Mouse (Mus musculus) kidney, adult 9 months (tissue): ENCODE measurements around the gene Anxa5.

ENCODE experiments used
- DNase-seq: peaks from one replicate; pipeline ENCODE4 v3.0.0; 2022

Anxa5 gene

DNA sequence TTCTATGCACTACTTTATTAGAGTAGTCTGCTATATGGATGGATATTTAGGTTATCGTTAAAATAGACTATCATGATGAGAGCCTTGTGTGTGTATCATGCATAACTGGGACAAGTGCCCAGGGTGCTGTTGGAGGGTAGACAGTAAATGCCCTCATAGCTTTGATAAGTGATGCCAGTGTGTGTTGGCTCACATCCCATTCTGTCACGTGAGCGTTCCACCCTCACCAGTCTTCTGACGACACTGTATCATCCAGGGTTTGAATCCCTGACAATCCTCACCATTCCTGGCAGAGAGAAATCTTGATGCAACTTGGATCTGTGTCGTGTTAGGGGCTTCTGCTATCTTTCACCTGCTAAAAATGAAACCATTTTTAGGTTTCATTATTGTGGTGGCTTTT is 29.2 kb downstream of the Anxa5 start:
- no peak for DNase-seq

DNA sequence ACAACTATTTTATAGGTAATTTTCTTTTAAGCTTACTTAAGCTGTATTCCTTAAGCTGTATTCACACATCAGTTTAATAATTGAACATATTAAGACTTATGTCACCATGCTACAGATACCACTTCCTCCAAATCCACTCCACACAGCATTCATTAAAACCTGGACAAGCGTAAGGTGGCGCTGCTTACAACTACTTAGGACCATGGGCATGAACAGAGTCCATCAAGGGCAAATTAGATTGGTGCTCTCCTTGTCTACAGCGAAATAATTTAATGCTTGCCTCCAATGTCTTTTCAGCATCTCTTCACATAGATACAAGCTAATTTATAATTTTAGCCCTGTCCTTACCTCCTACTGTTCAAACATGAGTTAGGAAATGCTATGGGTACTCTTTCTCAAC is 29.7 kb downstream of the Anxa5 start:
- no peak for DNase-seq

DNA sequence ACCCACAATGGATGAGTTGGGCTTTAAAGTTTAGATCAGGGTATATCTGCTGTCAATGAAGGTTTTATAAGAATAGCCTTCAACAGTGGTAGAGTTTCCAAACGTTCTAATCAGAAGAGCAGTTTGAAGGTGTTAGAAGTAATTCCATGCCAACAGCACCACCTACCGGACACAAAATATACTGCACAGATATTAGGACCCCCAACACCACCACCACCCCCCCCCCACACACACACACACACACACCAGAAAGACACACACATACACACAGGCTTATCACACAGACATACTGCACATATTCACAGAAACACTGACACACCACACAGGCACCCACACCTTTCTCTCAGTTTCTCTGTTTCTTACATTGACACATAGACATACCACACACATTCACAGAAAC is 33.3 kb downstream of the Anxa5 start:
- peak; percentile 46 for DNase-seq

DNA sequence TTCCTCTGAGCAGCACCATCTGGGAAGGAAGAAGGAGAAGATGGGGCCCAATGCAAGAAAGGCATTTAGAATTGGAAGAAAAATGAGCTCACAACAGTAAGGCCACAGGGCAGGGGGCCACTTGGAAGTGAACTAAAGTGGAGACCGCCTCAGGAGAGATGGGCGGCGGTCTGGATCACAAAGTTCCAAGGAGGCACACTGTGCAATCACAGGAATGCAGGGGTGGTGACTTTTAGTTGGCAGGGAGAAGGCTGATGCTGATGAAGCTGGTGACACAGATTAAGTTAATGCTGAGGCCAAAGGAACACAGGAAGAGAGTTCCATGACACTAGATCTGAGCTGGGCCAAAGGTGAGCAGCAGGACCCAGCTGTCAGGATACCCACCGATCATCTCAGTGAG is 35.4 kb downstream of the Anxa5 start:
- no peak for DNase-seq

DNA sequence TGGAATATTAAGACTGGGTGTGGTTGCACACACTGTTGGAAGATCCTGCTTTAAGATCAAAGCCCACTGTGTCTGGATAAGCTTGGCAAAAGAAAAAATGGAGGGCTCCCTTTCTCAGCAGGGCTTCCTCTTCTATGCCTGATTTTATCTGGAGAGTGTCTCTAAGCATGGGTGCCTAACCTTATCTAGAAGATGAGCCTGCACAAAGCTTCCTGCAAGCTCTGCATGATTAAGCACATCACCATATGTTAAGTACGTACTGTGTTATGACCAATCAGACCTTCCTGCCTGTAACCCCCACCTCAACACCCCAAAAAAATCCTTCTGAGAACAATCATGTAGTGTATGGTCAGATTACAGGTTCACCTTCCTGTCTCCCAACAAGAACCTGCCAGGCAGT is 45.3 kb downstream of the Anxa5 start:
- DNase-seq: no peak

DNA sequence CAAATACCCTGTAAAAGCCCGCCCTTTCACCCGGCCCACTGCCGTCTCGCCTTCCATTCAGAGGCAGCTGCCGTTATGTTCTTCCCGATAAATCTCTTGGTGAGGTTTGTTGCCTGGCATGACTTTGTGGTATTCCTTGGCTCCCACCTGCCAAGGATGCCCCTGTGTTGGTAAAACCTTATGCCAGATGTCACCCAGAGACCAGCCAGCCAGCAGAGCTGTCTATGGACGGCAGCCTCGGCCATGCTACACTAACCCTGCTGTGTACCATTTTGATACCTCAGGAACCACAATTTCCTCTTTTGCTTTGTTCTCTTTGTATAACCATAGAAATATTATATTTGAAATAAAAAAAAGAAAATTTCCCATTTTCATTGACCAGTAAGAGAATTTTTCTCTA is 48.3 kb downstream of the Anxa5 start:
- DNase-seq: no peak

DNA sequence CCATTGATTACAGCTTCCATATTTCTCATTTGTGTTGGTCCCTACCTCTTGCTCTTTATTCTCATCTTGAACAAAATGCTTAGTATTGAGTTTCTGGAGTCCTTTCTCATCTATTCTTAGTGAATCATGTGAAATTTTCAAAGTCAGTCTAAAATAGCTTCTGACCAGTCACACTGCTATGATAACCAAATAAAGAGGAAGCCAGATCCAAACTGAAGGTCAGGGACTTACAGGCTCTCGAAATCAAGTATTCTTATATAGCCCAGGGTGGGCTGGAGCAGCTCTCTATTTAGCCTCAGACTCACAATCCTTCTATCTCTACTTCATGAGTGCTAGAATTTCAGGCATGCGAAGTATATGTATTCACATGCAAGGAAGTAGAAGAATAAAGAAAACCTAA is 66.2 kb downstream of the Anxa5 start:
- no peak for DNase-seq

DNA sequence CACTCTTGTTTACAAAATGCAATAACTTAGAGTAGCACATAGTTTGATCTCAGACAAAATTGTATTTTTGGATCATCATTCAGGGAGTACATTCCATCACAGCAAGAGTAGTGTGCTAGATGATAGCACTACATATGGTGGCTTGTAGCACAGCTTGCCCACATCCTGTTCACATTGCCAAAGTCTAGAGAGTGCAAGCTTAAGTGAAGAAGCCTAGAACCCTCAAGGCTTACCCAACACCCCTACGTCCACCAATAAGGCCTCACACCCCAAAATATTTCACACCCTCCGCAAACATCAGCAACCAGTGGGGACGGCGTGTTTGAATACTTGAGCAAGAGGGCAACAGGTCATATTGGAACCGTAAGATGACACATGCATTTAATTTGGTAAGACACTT is 68.7 kb downstream of the Anxa5 start:
- DNase-seq: no peak

DNA sequence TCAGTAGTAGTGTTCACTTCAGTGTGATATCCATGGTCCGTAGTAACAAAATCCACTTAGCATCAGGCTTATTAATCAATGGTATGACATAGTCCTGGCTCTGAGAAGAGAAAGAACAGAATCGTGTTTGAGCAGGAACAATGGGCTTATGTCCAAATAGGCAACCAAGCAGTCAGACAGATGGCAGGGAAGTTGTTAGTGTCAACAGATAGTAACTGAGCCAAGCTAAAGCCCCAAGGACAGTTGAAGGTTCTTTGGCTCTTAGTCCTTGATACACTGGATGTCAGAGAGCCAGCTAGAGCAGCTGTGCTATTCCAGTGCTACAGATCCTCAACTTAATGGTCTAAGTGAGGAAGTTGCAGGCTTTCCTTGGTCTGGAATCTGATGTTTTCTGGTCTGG is 69.4 kb downstream of the Anxa5 start:
- peak; percentile 3 for DNase-seq

DNA sequence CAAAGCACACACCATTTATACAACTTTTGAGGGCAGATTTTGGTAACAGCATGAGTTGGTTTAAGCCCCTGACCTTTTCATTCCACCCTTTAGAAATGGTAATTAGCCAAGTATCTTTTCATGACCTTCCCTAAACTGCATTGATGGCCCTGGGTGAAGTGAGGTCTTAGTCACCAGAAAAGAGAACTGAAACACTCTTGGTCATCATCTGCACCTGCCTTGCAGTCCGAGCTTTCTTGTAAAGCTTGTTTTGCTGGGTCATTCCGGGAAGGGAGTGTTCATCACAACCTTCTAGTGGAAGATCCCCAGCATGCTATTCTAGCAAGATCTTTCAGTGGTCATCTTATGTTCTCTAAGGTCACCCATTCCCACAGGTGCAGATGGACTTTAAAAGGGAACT is 73.8 kb downstream of the Anxa5 start:
- DNase-seq: no peak

DNA sequence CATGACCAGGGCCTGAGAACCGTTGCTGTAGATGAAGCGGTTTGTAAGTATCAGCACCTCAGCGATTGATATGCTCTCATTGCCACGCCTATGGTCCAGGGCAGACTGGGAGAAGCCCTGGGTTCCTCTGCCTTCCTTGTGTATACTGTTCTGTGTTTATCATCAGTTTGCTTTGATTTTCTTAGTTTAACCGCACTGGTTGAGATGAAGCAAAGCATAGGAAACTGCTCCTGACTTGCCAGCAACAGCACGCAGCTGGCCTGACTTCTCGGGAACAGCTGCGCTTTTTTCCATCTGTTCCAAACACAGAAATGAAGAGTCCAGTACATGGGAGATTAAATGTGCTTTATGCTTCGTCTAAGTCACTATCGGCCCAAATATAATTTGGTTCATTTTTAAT is 75.0 kb downstream of the Anxa5 start:
- DNase-seq: no peak
